In genomic region chr14:31138897-31139429, GRCm38 (mm10) we compare ENCODE assay signal across 20 mouse cellular contexts. TPM values are rescaled to one million over a fixed set of nuclear protein-coding genes. Genes with fewer than 3 reads are reported as not detected.
DNase-seq lines count a peak whose midpoint lies in the region; ATAC-seq lines count a peak whose summit lies in the region.
"Had no signal": no experiment of that assay in that cellular context is flagged by ENCODE, and none has a peak within 500 bp of the region (broad histone marks: within the 10 kb centered on the region; RNA-seq: fewer than 3 reads in every experiment).

No protein-coding gene starts in this region.

- H3K9me3 ChIP-seq in heart, embryonic 11.5 days (replicated peaks; ENCODE audit: control insufficient read depth, low read length): no peaks in the 10 kb centered on the region
- H3K9me3 ChIP-seq in midbrain, embryonic 12.5 days: no peaks in the 10 kb centered on the region
- no peaks in the 10 kb centered on the region for H3K9me3 ChIP-seq in midbrain, embryonic 11.5 days (ENCODE audit: control insufficient read depth, low read length)
- H3K9me3 ChIP-seq: embryonic facial prominence, embryonic 12.5 days; heart, embryonic 10.5 days; hindbrain, embryonic 13.5 days; midbrain, embryonic 10.5 days had no signal

- H3K9ac ChIP-seq in heart, embryonic 11.5 days (ENCODE audit: low read depth, low read length): no peak overlapping the region
- H3K9ac ChIP-seq in midbrain, embryonic 12.5 days (replicated peaks): no peak overlapping the region
- no peak overlapping the region for H3K9ac ChIP-seq in midbrain, embryonic 11.5 days (ENCODE audit: low read length)
- H3K9ac ChIP-seq: embryonic facial prominence, embryonic 12.5 days; hindbrain, embryonic 13.5 days; liver, embryonic 12.5 days had no signal

- no peak for ATAC-seq in heart, embryonic 11.5 days (replicated peaks; ENCODE audit: insufficient number of reproducible peaks, low FRiP score, low TSS enrichment)
- no peak for ATAC-seq in midbrain, embryonic 12.5 days (ENCODE audit: low FRiP score, low read depth)
- ATAC-seq in midbrain, embryonic 11.5 days (ENCODE audit: low FRiP score): no peak
- ATAC-seq in erythroblast, adult 5-6 weeks (replicated peaks; ENCODE audit: low FRiP score, poor library complexity, severe bottlenecking): no peak
- ATAC-seq: forebrain, embryonic 16.5 days; liver, embryonic 12.5 days had no signal

- H3K27me3 ChIP-seq in heart, embryonic 11.5 days (ENCODE audit: control insufficient read depth, insufficient read depth, low read length): no peaks in the 10 kb centered on the region
- H3K27me3 ChIP-seq in midbrain, embryonic 12.5 days: no peaks in the 10 kb centered on the region
- no peaks in the 10 kb centered on the region for H3K27me3 ChIP-seq in midbrain, embryonic 11.5 days (ENCODE audit: control insufficient read depth, insufficient read depth, low read length)
- H3K27me3 ChIP-seq: embryonic facial prominence, embryonic 12.5 days; hindbrain, embryonic 13.5 days; liver, embryonic 12.5 days had no signal

- H3K27ac ChIP-seq in heart, embryonic 11.5 days (ENCODE audit: low read depth, low read length): no peak overlapping the region
- H3K27ac ChIP-seq in midbrain, embryonic 12.5 days (replicated peaks): 0 out of 2 replicates have a peak overlapping the region, but pooled peaks have one; percentile 15
- H3K27ac ChIP-seq in midbrain, embryonic 11.5 days (ENCODE audit: low read depth, low read length): no peak overlapping the region
- H3K27ac ChIP-seq: embryonic facial prominence, embryonic 12.5 days; hindbrain, embryonic 13.5 days; liver, embryonic 12.5 days; midbrain, embryonic 10.5 days had no signal

- H3K4me3 ChIP-seq in heart, embryonic 11.5 days (ENCODE audit: low read depth, low read length): no peak overlapping the region
- H3K4me3 ChIP-seq in midbrain, embryonic 12.5 days: no peak overlapping the region
- no peak overlapping the region for H3K4me3 ChIP-seq in midbrain, embryonic 11.5 days (ENCODE audit: low read depth, low read length)
- H3K4me3 ChIP-seq: embryonic facial prominence, embryonic 12.5 days; heart, embryonic 10.5 days; hindbrain, embryonic 13.5 days; liver, embryonic 12.5 days; midbrain, embryonic 10.5 days had no signal

- H3K4me1 ChIP-seq in heart, embryonic 11.5 days (ENCODE audit: control insufficient read depth, insufficient read depth, low read length): peaks cover 9% of the 10 kb centered on the region
- H3K4me1 ChIP-seq in midbrain, embryonic 12.5 days: 0 out of 2 replicates have a peak, but pooled peaks cover 5% of the 10 kb centered on the region
- no peaks in the 10 kb centered on the region for H3K4me1 ChIP-seq in midbrain, embryonic 11.5 days (ENCODE audit: control insufficient read depth, insufficient read depth, low read length)
- H3K4me1 ChIP-seq: liver, embryonic 12.5 days had no signal

- peak; percentile 49 for DNase-seq in adrenal gland, postnatal 14 days
- no peak for DNase-seq in adrenal gland, adult 18-20 months (ENCODE audit: low spot score in 2 of 2)
- DNase-seq in heart, adult 11 months: peak; percentile 91
- DNase-seq in midbrain, embryonic 11.5 days (ENCODE audit: low spot score, missing footprints): no peak
- peak; percentile 35 for DNase-seq in lung, postnatal 14 days
- DNase-seq: heart, postnatal 14 days; kidney, adult 8-10 months; kidney, postnatal 36 days; layer of hippocampus, adult 9-11 months; thymus, postnatal 36 days had no signal

- no peak overlapping the region for H3K4me2 ChIP-seq in heart, embryonic 11.5 days
- H3K4me2 ChIP-seq in midbrain, embryonic 12.5 days (replicated peaks): no peak overlapping the region
- H3K4me2 ChIP-seq in midbrain, embryonic 11.5 days: no peak overlapping the region
- H3K4me2 ChIP-seq: embryonic facial prominence, embryonic 12.5 days; hindbrain, embryonic 13.5 days; liver, embryonic 12.5 days had no signal

- 86% methylated on average over 9 of the region's 9 CpGs for WGBS in heart, embryonic 11.5 days (ENCODE audit: insufficient replicate concordance)
- 97% methylated on average over 9 of the region's 9 CpGs for WGBS in midbrain, embryonic 12.5 days
- 95% methylated on average over 9 of the region's 9 CpGs for WGBS in midbrain, embryonic 11.5 days

- H3K36me3 ChIP-seq in heart, embryonic 11.5 days (ENCODE audit: control insufficient read depth, insufficient read depth, low read length): peaks cover 57% of the 10 kb centered on the region
- H3K36me3 ChIP-seq in midbrain, embryonic 12.5 days: peaks cover 89% of the 10 kb centered on the region
- H3K36me3 ChIP-seq in midbrain, embryonic 11.5 days (ENCODE audit: control insufficient read depth, insufficient read depth, low read length): peaks cover 48% of the 10 kb centered on the region

RNA-seq across cellular contexts. Expression of gene Nt5dc2, which starts 8.1 kb away (rescaled TPM):
- total RNA-seq in adrenal gland, postnatal 14 days (2021): 48.5 and 57.7 TPM in 2 replicates
- 10 to 100 TPM; 27.0 to 32.7 TPM for total RNA-seq in adrenal gland, adult 18-20 months (2021)
- 342 and 344 TPM in 2 replicates for polyA plus RNA-seq in heart, embryonic 11.5 days (2014; fragmentation: Nextera tagmentation; extraction: Ambion mirVana)
- polyA plus RNA-seq in midbrain, embryonic 12.5 days (2016; fragmentation: Nextera tagmentation; extraction: Ambion mirVana): 446 and 464 TPM in 2 replicates
- polyA plus RNA-seq in midbrain, embryonic 11.5 days (2014; fragmentation: Nextera tagmentation; extraction: Ambion mirVana): 457 and 520 TPM in 2 replicates
- total RNA-seq in erythroblast, adult 5-6 weeks (2015; ENCODE audit: low replicate concordance): 12.3 and 18.4 TPM in 2 replicates
- total RNA-seq in erythroblast, adult 5-6 weeks (2017; ENCODE audit: low replicate concordance): 5.0 and 30.4 TPM in 2 replicates
- total RNA-seq: monocyte, adult 5-6 weeks had no signal

RNA-seq across cellular contexts. Expression of gene Smim4, which starts 10.2 kb away (rescaled TPM):
- total RNA-seq in adrenal gland, postnatal 14 days (2021): 75.2 and 104 TPM in 2 replicates
- 10 to 100 TPM; 63.6 to 81.3 TPM for total RNA-seq in adrenal gland, adult 18-20 months (2021)
- 64.5 and 70.0 TPM in 2 replicates for polyA plus RNA-seq in heart, embryonic 11.5 days (2014; fragmentation: Nextera tagmentation; extraction: Ambion mirVana)
- polyA plus RNA-seq in midbrain, embryonic 12.5 days (2016; fragmentation: Nextera tagmentation; extraction: Ambion mirVana): 61.1 and 62.3 TPM in 2 replicates
- 54.7 and 56.2 TPM in 2 replicates for polyA plus RNA-seq in midbrain, embryonic 11.5 days (2014; fragmentation: Nextera tagmentation; extraction: Ambion mirVana)
- total RNA-seq in erythroblast, adult 5-6 weeks (2015; ENCODE audit: low replicate concordance): 22.8 and 30.9 TPM in 2 replicates
- total RNA-seq in erythroblast, adult 5-6 weeks (2017; ENCODE audit: low replicate concordance): 14.7 and 16.2 TPM in 2 replicates

RNA-seq across cellular contexts. Expression of gene Stab1, which starts 29.5 kb away (rescaled TPM):
- total RNA-seq in adrenal gland, postnatal 14 days (2021): 74.4 and 78.6 TPM in 2 replicates
- 10 to 100 TPM; 83.4 to 93.7 TPM for total RNA-seq in adrenal gland, adult 18-20 months (2021)
- 35.9 and 40.4 TPM in 2 replicates for polyA plus RNA-seq in heart, embryonic 11.5 days (2014; fragmentation: Nextera tagmentation; extraction: Ambion mirVana)
- 39.7 and 40.3 TPM in 2 replicates for polyA plus RNA-seq in midbrain, embryonic 12.5 days (2016; fragmentation: Nextera tagmentation; extraction: Ambion mirVana)
- 28.6 and 28.7 TPM in 2 replicates for polyA plus RNA-seq in midbrain, embryonic 11.5 days (2014; fragmentation: Nextera tagmentation; extraction: Ambion mirVana)
- not detected in 2 replicates for total RNA-seq in erythroblast, adult 5-6 weeks (2015; ENCODE audit: low replicate concordance)
- total RNA-seq in erythroblast, adult 5-6 weeks (2017; ENCODE audit: low replicate concordance): 0.70 TPM in 1 of 2 replicates, not detected in the other
- total RNA-seq: monocyte, adult 5-6 weeks had no signal

Comparison
In these comparisons a context has a peak if more than half of its experiments do, and no peak if none do; other contexts are left out.
1. DNase-seq: peak in adrenal gland, postnatal 14 days (single experiment), heart, adult 11 months (single experiment) and lung, postnatal 14 days (single experiment); none in adrenal gland, adult 18-20 months (0 of 2) and midbrain, embryonic 11.5 days (single experiment).
2. RNA of gene Stab1, which starts 29.5 kb away (total RNA-seq): 83.4 to 93.7 TPM in adrenal gland, adult 18-20 months and 74.4 to 78.6 TPM in adrenal gland, postnatal 14 days; 0.70 TPM in erythroblast, adult 5-6 weeks; every median in the first group is over 10 times any median in the second.